Mouse (Mus musculus): Measurements from ENCODE around the gene Trim3. TPM values are rescaled to one million over a fixed set of nuclear protein-coding genes. Genes with fewer than 3 reads are reported as not detected.

Trim3 gene
- total RNA-seq (2014; rRNA removed): 169 and 174 TPM in 2 replicates
- polyA plus RNA-seq (2015; fragmentation: Nextera tagmentation; extraction: Ambion mirVana): 97.9 and 106 TPM in 2 replicates

DNA sequence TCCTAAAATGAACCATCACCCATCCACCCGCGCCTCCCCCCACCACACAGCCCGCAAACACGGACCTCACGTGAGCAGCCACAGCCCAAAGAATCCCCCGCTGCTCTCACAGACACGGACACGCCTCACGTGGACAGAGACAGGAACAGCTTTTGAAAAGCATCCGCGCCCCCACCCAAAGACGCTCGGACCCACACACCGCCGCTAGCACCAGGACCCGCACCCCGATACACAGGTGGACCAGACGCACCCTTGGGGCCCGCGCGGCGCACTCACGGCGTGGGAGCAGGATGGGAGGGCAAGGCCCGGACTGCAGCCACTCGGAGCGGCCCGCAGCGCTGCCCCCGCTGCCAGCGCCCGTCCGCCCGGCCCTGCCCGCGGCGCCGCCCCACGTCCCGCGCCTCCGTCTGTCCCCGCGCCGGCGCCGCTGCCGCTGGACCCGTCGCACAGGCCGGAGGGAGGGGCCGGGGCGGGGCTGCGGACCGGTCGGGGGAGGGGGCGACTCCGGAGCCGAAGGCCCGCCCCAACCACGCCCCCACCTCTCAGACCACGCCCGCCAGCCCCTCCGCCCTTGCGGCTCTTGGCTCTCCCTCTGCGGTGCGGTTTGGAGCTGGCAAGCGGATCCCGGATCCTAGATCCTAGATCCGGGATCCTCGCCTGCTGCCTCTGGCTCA is at the start of gene Trim3:
Gene Trim3 (minus strand): TSS at position 445 of the 674 bp plus-strand sequence.
- ATAC-seq (peak; percentile 90), DNase-seq (ENCODE audit: low spot score) (peak; percentile 94)
- TF ChIP-seq CTCF (IDR thresholded peaks at IDR 0.05; ENCODE audit: low read depth): peak; percentile 20; the same call in 1 of the 2 replicates
- Histone ChIP-seq H3K9ac (replicated peaks; ENCODE audit: low read length) (peak within 1 kb of the TSS; percentile 89), H3K27me3 (ENCODE audit: insufficient read depth, low read length) (no peaks in the 10 kb centered on the region), H3K4me2 (ENCODE audit: low read depth, low read length) (peak within 1 kb of the TSS; percentile 78), H3K9me3 (ENCODE audit: low read length) (no peaks in the 10 kb centered on the region), H3K27ac (peak within 1 kb of the TSS; percentile 95), H3K36me3 (ENCODE audit: insufficient read depth, low read length) (peaks cover 25% of the 10 kb centered on the region), H3K4me3 (ENCODE audit: low read length) (peak within 1 kb of the TSS; percentile 76), H3K4me1 (ENCODE audit: insufficient read depth, low read length) (peaks cover 32% of the 10 kb centered on the region)
- under 1% methylated on average over 57 of the region's 71 CpGs for WGBS

DNA sequence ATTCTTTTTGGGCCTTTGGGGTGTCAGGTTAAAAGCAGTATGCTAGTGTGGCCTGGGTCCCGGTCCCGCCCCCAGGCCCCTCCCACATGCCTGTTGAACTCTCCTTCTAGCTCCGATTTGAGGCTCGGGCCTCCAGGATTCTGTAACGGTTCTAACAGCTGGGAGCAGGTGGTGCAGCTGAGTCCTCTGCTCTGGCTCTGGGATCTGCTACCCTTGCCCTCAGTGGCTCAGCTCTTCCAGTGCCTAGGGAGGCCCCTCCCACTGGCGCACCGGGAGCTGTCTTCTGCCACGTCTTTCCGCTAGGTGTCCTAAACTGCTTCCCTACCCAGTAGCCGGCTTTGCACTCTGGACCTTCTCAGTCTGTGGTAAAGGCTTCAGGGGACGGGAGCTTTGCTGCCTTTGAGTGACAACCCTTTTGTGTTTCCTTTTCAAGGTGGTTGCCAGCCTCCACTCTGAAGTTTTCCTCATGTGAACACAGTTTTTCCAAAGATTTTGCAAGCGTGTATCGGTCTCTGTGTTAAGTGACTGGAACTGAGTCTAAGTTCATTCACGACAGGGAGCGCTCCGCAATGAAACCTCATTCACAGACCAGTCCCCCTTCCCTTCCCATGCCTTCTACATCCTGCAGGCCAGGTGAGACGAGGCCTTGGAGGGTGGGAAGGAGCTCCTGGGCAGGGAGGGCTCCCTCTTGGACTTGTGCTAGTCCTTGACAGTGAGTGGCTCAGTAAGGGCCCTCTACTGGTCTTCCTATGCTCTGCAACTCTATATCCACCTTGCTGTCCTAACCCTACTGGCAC is 17.5 kb upstream of the Trim3 start, which contains the start of gene Dnhd1:
Gene Dnhd1 (plus strand): TSS at position 189 of the 797 bp plus-strand sequence.
- 1% methylated on average over 17 of the region's 17 CpGs for WGBS

DNA sequence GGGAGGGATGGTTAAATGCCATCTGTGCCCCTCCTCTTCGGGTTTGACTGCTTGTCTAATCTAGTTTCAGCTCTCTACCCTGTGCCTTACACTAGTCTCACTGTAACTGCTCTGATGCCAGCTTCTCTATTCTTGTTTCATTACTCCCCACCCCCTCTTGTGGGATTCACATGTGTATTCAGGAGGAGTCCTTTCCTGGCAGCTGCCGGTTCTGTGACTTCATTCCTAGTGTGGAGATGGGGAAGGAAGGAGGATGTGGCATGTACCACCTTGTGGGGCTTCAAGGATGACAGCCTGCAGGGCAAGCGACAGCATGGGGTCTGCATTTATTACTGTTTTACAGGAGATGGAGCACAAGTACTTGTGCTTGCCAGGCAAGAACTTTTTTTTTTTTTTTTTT is 8.6 kb upstream of the Trim3 start:
- peak overlapping the region; percentile 99 for H3K4me2 ChIP-seq (ENCODE audit: low read depth, low read length)
- no peak for ATAC-seq
- 75% methylated on average over 3 of the region's 3 CpGs for WGBS

More for the DNA sequence above, 17.5 kb upstream of the Trim3 start, which contains the start of gene Dnhd1:
- no peaks in the 10 kb centered on the region for H3K27me3 ChIP-seq (ENCODE audit: insufficient read depth, low read length)
- H3K4me3 ChIP-seq (ENCODE audit: low read length): peak within 1 kb of the TSS; percentile 36
- H3K9ac ChIP-seq (replicated peaks; ENCODE audit: low read length): peak within 1 kb of the TSS; percentile 50
- ATAC-seq (peak; percentile 92), DNase-seq (ENCODE audit: low spot score) (peak; percentile 70)
- peak within 1 kb of the TSS; percentile 48 for H3K27ac ChIP-seq
- no peaks in the 10 kb centered on the region for H3K9me3 ChIP-seq (ENCODE audit: low read length)
- no peaks in the 10 kb centered on the region for H3K36me3 ChIP-seq (ENCODE audit: insufficient read depth, low read length)
- TF ChIP-seq CTCF (IDR thresholded peaks at IDR 0.05; ENCODE audit: low read depth): peak; percentile 60
- 0 out of 2 replicates have a peak, but pooled peaks cover 5% of the 10 kb centered on the region for H3K4me1 ChIP-seq (ENCODE audit: insufficient read depth, low read length)
- H3K4me2 ChIP-seq (ENCODE audit: low read depth, low read length): peak within 1 kb of the TSS; percentile 71

DNA sequence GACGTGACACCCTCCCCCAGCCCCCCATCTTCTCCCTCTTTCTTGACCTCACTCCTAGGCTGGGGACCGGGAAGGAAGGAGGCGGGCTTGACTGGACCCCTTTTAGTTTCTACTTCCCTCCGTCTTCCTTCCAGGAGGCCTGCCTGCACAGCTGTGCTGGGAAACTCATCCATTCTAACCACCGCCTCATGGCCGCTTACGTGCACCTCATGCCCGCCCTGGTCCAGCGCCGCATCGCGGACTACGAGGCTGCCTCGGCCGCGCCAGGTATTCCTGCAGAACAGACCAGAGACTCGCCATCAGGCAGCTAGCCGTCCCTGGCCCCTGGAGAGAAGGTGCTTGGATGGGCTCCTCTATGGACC is 7.5 kb upstream of the Trim3 start:
- under 1% methylated on average over 18 of the region's 18 CpGs for WGBS
- Histone ChIP-seq H3K27me3 (ENCODE audit: insufficient read depth, low read length) (no peaks in the 10 kb centered on the region), H3K9me3 (ENCODE audit: low read length) (no peaks in the 10 kb centered on the region), H3K36me3 (ENCODE audit: insufficient read depth, low read length) (peaks cover 23% of the 10 kb centered on the region), H3K4me1 (ENCODE audit: insufficient read depth, low read length) (0 out of 2 replicates have a peak, but pooled peaks cover 7% of the 10 kb centered on the region), H3K9ac (replicated peaks; ENCODE audit: low read length) (peak overlapping the region; percentile 70), H3K4me2 (ENCODE audit: low read depth, low read length) (peak overlapping the region; percentile 99), H3K27ac (peak overlapping the region; percentile 89), H3K4me3 (ENCODE audit: low read length) (peak overlapping the region; percentile 56)
- ATAC-seq: no peak
- 0 out of 2 replicates have a peak, but pooled peaks have one; percentile 6 for TF ChIP-seq CTCF (IDR thresholded peaks at IDR 0.05; ENCODE audit: low read depth)
- DNase-seq (ENCODE audit: low spot score): peak; percentile 40

More for the DNA sequence above, 8.6 kb upstream of the Trim3 start:
- H3K4me3 ChIP-seq (ENCODE audit: low read length): no peak overlapping the region
- 0 out of 2 replicates have a peak, but pooled peaks cover 7% of the 10 kb centered on the region for H3K4me1 ChIP-seq (ENCODE audit: insufficient read depth, low read length)
- H3K36me3 ChIP-seq (ENCODE audit: insufficient read depth, low read length): peaks cover 12% of the 10 kb centered on the region
- no peak overlapping the region for H3K27ac ChIP-seq
- TF ChIP-seq CTCF (IDR thresholded peaks at IDR 0.05; ENCODE audit: low read depth): no peak
- no peaks in the 10 kb centered on the region for H3K9me3 ChIP-seq (ENCODE audit: low read length)
- H3K9ac ChIP-seq (replicated peaks; ENCODE audit: low read length): peak overlapping the region; percentile 70
- H3K27me3 ChIP-seq (ENCODE audit: insufficient read depth, low read length): no peaks in the 10 kb centered on the region
- DNase-seq (ENCODE audit: low spot score): no peak

DNA sequence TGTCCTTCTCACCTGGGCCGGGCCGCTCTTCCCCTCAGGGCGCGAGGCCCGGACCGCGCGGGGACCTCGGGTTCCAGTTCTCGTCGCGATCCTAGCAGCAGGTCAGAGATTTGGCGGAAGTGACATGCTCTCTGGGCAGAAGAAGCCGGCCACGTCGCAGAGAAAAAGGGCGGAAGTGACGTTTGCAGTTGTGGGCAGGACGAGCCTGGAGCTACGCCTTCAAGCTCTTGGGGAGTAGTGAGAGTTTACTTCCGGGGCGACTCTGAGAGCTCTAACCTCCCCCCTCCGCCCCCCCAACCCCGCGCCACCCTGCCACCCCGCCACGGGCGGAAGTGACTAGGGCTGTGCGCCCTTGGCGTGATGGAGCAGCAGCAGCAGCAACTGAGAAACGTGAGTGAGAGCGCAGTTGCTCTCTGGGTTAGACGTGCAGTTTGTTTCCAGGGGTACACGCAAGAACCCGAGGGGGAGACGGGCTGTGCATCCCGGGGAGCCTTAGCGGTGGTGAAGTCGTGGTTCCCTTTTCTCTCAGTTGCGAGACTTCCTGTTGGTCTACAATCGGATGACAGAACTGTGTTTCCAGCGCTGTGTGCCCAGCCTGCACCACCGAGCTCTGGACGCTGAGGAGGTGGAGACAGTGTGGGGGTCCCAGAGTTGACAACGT is 7.0 kb upstream of the Trim3 start, which contains the start of the genes Arfip2 and Gm45799:
Gene Arfip2 (minus strand): TSS at position 184 of the 661 bp plus-strand sequence.
Gene Gm45799 (plus strand): TSS at position 320 of the 661 bp plus-strand sequence.
- Histone ChIP-seq H3K36me3 (ENCODE audit: insufficient read depth, low read length) (peaks cover 25% of the 10 kb centered on the region), H3K4me1 (ENCODE audit: insufficient read depth, low read length) (0 out of 2 replicates have a peak, but pooled peaks cover 7% of the 10 kb centered on the region), H3K4me3 (ENCODE audit: low read length) (peak within 1 kb of the TSS; percentile 56), H3K27ac (peak within 1 kb of the TSS; percentile 89), H3K27me3 (ENCODE audit: insufficient read depth, low read length) (no peaks in the 10 kb centered on the region), H3K4me2 (ENCODE audit: low read depth, low read length) (peak within 1 kb of the TSS; percentile 99), H3K9me3 (ENCODE audit: low read length) (no peaks in the 10 kb centered on the region), H3K9ac (replicated peaks; ENCODE audit: low read length) (peak within 1 kb of the TSS; percentile 70)
- TF ChIP-seq CTCF (IDR thresholded peaks at IDR 0.05; ENCODE audit: low read depth): no peak
- peak; percentile 96 for ATAC-seq
- WGBS: 1% methylated on average over 45 of the region's 45 CpGs
- peak; percentile 99 for DNase-seq (ENCODE audit: low spot score)

DNA sequence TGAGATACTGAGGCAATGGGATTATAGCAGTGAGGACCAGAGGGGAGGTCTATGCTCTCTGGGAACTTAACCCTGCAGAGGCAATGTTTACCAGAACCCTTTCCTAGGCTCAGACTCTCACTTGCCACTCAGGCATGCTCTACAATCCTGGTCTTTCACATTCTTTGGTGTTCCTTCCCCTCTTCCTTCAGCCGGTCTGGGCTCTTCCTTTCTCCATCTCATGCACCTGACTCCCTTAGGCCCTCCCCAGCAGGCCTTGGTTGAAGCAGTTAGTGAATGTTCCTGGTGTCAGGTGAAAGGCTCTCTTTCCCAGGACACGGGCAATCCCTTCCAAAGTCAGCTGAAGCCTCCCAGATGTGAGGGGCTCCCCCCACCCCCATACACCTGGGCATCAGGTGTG is 6.4 kb upstream of the Trim3 start, which contains the start of gene Timm10b:
Gene Timm10b (plus strand): TSS at position 301 of the 400 bp plus-strand sequence.
- Histone ChIP-seq H3K36me3 (ENCODE audit: insufficient read depth, low read length) (peaks cover 25% of the 10 kb centered on the region), H3K9me3 (ENCODE audit: low read length) (no peaks in the 10 kb centered on the region), H3K27me3 (ENCODE audit: insufficient read depth, low read length) (no peaks in the 10 kb centered on the region), H3K4me2 (ENCODE audit: low read depth, low read length) (peak within 1 kb of the TSS; percentile 99), H3K4me1 (ENCODE audit: insufficient read depth, low read length) (0 out of 2 replicates have a peak, but pooled peaks cover 7% of the 10 kb centered on the region), H3K4me3 (ENCODE audit: low read length) (peak within 1 kb of the TSS; percentile 56), H3K27ac (peak within 1 kb of the TSS; percentile 89), H3K9ac (replicated peaks; ENCODE audit: low read length) (peak within 1 kb of the TSS; percentile 70)
- ATAC-seq (no peak), DNase-seq (ENCODE audit: low spot score) (no peak)
- TF ChIP-seq CTCF (IDR thresholded peaks at IDR 0.05; ENCODE audit: low read depth): no peak
- WGBS: 6% methylated on average over 2 of the region's 2 CpGs
